ENCODE assay signal across 28 mouse cellular contexts in the genomic region with DNA sequence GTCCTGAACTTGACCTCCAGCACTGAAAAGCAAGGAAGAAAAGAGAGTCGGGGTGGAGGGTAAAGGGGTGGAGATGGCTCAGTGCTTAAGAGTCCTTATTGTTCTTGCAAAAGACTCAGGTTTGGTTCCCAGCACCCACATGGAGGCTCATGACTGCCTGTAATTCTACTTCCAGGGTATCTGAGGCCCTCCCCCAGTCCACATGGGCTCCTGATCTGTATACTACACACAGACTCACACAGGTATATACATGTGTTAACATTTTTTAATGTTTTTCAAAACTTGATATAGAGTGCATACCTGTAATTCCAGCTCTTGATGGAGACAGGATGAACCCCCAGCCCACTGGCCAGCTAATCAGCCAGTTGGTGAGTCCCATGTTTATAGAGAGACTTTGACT. TPM values are rescaled to one million over a fixed set of nuclear protein-coding genes. Genes with fewer than 3 reads are reported as not detected.
"Had no signal": no experiment of that assay in that cellular context is flagged by ENCODE, and none has a peak within 500 bp of the region (broad histone marks: within the 10 kb centered on the region; RNA-seq: fewer than 3 reads in every experiment).

No protein-coding gene starts in this region.

- H3K9me3 ChIP-seq: embryonic facial prominence, embryonic 10.5 days; embryonic facial prominence, embryonic 12.5 days; embryonic facial prominence, embryonic 13.5 days; embryonic facial prominence, embryonic 15.5 days; forebrain, embryonic 10.5 days; forebrain, embryonic 12.5 days; forebrain, embryonic 13.5 days; forebrain, embryonic 15.5 days had no signal

- H3K4me2 ChIP-seq: embryonic facial prominence, embryonic 12.5 days; embryonic facial prominence, embryonic 13.5 days; embryonic facial prominence, embryonic 15.5 days; forebrain, embryonic 12.5 days; forebrain, embryonic 13.5 days; forebrain, embryonic 15.5 days had no signal

- H3K4me3 ChIP-seq: embryonic facial prominence, embryonic 10.5 days; embryonic facial prominence, embryonic 12.5 days; embryonic facial prominence, embryonic 13.5 days; embryonic facial prominence, embryonic 15.5 days; erythroblast, embryonic 14.5 days; forebrain, embryonic 10.5 days; forebrain, embryonic 12.5 days; forebrain, embryonic 13.5 days; forebrain, embryonic 15.5 days; gastrocnemius, adult 2 months; heart, adult 2 months had no signal

- DNase-seq: cerebellum, adult 2 months; cerebellum, adult 8-10 months; cerebellum, adult 9-10 months; cerebellum, adult 9-11 months; cerebellum, postnatal 10 days; cerebellum, postnatal 14 days; cerebellum, postnatal 25 days; cerebellum, postnatal 36 days; embryo, embryonic 11 days; forebrain, postnatal 0 days; gastrocnemius, adult 2 months; gastrocnemius, postnatal 10 days; gastrocnemius, postnatal 14 days; gastrocnemius, postnatal 25 days; gastrocnemius, postnatal 36 days; heart, adult 18-20 months; heart, adult 2 months had no signal

- H3K9ac ChIP-seq: embryonic facial prominence, embryonic 12.5 days; embryonic facial prominence, embryonic 13.5 days; embryonic facial prominence, embryonic 15.5 days; forebrain, embryonic 12.5 days; forebrain, embryonic 13.5 days; forebrain, embryonic 15.5 days; forebrain, postnatal 0 days had no signal

- H3K27ac ChIP-seq: embryonic facial prominence, embryonic 10.5 days; embryonic facial prominence, embryonic 12.5 days; embryonic facial prominence, embryonic 13.5 days; embryonic facial prominence, embryonic 15.5 days; forebrain, embryonic 10.5 days; forebrain, embryonic 12.5 days; forebrain, embryonic 13.5 days; forebrain, embryonic 15.5 days; gastrocnemius, adult 2 months; heart, adult 2 months had no signal

- H3K4me1 ChIP-seq: embryonic facial prominence, embryonic 10.5 days; embryonic facial prominence, embryonic 12.5 days; embryonic facial prominence, embryonic 13.5 days; embryonic facial prominence, embryonic 15.5 days; forebrain, embryonic 10.5 days; forebrain, embryonic 12.5 days; forebrain, embryonic 13.5 days; forebrain, embryonic 15.5 days had no signal

- H3K27me3 ChIP-seq: embryonic facial prominence, embryonic 12.5 days; embryonic facial prominence, embryonic 13.5 days; embryonic facial prominence, embryonic 15.5 days; forebrain, embryonic 12.5 days; forebrain, embryonic 13.5 days; forebrain, embryonic 15.5 days had no signal

- ATAC-seq: forebrain, embryonic 13.5 days; forebrain, embryonic 14.5 days; forebrain, embryonic 15.5 days; forebrain, embryonic 16.5 days; forebrain, postnatal 0 days had no signal

RNA-seq across cellular contexts. Expression of gene Ikbip, which starts 17.4 kb away (rescaled TPM):
- polyA plus RNA-seq: erythroblast, embryonic 14.5 days had no signal
